Mouse (Mus musculus) left cerebral cortex, adult 18-20 months (tissue): ENCODE data around the gene Dgkq. TPM values are rescaled to one million over a fixed set of nuclear protein-coding genes. Genes with fewer than 3 reads are reported as not detected.
"Not testable (repeated sequence)": the region's sequence is repeated elsewhere in the genome, so short reads cannot be mapped to it uniquely, and the experiment has no call there.

Source experiments
- DNase-seq, 2 experiments: peaks; one replicate each; pipeline ENCODE4 v3.0.0; 2021 to 2022; ENCODE audit warnings: low spot score in 2 of 2, mixed read lengths in 1 of 2
- total RNA-seq, 2 experiments: library from RNA; stranded (reverse); gene quantifications; 2 replicates each; pipeline ENCODE4 v1.2.3; 2021

Gene Dgkq
- total RNA-seq, 2 experiments from 2014 or later, result 45.7 to 60.3 TPM

DNA sequence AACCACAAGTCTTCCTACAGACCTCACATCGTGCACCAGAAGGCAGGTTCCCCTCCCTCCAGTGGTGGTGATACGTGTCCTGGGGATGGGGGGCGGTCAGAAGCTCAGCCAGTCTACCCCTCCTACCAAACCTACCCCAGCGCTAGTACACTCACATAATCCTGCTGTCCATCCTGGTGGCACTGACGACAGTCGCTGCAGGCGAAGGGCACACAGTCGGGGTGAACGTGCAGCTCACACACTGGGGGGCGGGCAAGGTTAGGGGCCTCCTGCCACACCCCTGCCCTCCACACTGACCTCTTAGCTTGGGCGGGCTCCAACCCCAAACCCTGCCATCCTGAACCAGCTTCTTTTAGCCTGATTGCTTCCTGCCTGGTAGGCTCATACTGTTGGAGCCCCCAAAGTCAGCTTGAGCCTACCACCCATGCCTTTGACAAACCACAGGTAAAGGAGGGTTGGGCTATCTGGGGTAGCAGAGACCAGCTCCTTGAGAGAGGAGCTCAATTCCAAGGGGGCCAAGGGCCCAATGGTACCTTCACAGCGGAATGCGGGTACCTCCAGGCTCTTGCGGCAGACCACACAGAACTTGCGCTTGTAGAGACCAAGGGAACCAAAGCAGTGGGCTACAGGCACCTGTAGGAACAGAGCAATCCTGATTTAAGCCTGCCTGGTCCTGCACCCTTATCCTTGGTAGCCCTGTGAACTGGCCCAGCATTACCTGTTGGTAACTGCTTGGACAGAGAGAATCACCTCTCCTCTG lies 13.4 kb downstream of the Dgkq start:
- DNase-seq, result peak; percentile 1

DNA sequence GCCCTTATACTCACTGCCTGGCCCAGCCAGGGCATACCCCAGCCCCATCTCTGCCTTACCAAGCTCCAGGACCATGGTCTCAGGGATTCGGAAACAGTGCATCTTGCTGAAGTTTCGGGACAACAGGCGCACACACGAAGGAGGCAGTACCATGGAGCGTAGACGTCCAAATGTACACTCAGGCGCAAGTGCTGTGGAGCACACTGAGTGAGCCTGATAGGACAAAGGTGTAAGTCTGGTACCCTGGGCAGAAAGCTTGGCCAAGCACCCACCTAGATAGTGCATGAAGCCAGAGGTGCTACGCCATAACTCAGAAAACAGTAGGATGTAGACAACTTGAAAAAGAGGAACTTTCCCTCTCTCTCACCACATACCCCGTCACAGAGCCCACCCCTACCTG lies 14.1 kb downstream of the Dgkq start:
- DNase-seq, result no peak

DNA sequence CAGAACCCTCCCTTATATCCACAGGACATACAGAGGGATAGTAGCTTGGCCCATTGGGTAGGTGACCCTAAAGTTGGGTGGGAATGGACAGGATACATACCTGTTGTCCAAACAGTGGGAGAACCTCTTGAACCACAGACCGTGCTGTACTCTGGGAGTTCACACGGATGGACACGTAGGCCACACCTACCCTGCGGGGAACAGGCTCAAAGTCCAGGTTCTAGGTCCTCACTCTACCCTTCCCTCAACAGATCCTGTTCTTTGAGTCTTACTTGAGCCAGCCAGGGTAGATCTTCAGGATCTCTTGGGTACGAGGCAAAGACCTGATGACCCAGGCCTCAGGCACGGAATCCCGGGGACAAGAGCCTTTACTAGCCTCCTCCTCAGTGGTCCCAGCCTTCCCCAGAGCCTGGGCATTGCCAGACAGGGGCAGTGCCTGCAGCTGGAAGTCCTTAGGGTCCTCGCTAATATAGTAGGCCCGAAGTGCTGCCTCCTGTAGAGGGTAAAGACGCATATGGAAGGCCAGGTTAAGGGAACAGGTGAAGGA lies 15.0 kb downstream of the Dgkq start:
- peak in 1 of 2 experiments; percentile 1 for DNase-seq

- peak in 1 of 2 experiments; percentile 1 for DNase-seq
Observed at GRCm38 (mm10) chr5:108653341-108653740, 16.1 kb downstream of the Dgkq start.

DNA sequence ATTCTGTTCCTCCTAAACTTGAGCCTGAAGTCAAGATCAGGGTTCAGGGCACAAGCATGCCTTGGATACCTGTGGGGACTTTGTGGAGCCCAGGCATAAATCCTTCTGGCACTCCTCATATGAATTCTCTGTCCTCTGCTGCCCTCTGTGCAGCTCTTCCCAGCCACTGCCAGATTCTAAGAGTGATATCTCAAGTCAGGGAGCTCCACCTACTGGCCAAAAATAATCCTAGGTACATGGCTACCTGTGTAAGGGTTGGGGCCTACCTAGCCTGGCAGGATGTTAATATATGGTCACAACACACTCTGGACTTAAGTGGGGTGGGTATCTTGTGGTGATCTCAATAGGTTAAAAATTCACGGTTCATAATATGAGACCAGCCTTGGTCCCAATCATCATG lies 17.6 kb downstream of the Dgkq start:
- peak; percentile 47 to 61 for DNase-seq

GRCm38 (mm10) chr5:108651136-108651720 lies 18.2 kb downstream of the Dgkq start:
- no peak for DNase-seq

DNA sequence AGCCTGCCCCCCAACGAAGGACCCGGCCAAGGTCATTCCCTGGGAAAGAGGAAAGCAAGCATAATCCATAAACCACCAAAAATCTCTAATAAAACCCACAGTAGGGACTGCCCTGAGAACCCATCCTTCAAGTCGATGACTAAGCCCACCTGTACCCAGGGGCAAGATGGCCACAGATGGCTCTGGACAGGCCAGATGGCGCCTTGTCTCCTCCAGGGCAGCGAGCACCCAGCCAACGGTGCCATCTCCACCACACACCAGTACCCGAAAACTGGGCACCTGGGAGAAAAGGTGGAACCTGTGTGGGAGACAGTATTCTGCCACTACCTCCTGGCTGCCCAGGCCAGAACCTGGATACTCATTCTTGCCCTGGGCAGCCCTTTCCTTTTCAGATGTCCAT lies 19.1 kb downstream of the Dgkq start:
- no peak for DNase-seq

GRCm38 (mm10) chr5:108648937-108649576 lies 20.4 kb downstream of the Dgkq start:
- DNase-seq, result no peak

- no peak for DNase-seq
Observed at GRCm38 (mm10) chr5:108647820-108648465, 21.5 kb downstream of the Dgkq start.

- DNase-seq, result no peak
Observed at GRCm38 (mm10) chr5:108647311-108647710, 22.2 kb downstream of the Dgkq start.

- DNase-seq, result no peak
Observed at GRCm38 (mm10) chr5:108646343-108646660, 23.2 kb downstream of the Dgkq start.

DNA sequence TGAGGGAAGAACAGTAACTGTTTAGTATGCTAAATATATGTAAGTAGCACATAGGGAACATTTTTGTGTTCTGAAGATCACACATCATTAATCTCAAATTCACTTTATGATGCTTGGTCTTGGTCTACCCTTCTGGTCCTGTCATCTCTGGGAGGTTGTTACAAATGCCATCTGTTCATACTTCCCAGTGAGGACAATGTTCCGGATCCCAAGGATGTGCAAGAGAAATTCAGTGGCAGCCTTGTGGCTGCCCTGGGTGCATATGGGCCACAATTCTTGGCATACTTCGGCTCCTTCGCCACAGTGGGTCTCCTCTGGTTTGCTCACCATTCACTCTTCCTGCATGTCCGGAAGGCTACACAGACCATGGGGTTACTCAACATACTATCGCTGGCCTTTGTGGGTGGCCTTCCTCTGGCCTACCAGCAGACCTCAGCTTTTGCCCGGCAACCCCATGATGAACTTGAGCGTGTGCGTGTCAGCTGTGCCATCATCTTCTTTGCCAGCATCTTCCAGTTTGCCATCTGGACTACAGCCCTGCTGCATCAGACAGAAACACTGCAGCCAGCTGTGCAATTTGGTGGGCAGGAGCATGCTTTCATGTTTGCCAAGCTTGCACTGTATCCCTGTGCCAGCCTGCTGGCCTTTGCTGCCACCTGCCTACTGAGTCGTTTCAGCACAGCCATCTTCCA lies 23.7 kb downstream of the Dgkq start:
- no peak for DNase-seq

DNA sequence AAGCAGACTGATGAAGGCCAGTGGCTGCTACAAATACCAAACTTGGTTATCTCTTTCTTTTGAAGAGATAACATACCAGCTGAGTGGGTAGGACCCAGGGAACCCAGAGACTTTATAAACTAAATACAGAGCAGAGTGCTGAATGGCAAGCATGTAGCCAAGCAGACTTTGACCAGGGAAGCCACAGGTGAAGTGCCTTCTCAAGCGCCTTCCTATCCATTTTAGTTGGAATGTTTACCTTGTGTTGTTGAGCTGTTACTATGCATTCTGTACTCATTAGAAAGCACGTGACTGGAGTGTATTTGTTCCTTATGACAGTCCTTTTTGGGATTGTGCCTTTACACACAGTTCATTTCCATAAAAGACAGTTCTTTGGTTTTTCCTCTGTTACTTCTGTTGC lies 25.8 kb downstream of the Dgkq start:
- DNase-seq, result no peak

- no peak for DNase-seq
Observed at GRCm38 (mm10) chr5:108636172-108636571, 33.3 kb downstream of the Dgkq start.

DNA sequence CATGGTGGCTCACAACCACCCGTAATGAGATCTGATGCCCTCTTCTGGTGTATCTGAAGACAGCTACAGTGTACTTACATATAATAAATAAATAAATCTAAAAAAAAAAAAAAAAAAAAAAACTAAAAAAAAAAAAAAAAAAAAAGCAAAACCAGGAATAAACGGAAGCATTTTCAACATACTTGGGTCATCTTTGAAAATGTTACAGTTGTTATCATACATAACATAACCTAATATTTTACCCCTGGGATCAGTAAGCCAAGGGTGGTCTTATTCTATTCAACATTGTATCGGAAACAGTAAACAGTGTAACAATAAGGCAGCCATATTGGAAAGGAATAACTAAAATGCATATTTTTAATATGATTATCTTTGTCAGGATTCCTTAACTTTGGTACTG lies 35.4 kb downstream of the Dgkq start:
- not testable (repeated sequence) for DNase-seq

DNA sequence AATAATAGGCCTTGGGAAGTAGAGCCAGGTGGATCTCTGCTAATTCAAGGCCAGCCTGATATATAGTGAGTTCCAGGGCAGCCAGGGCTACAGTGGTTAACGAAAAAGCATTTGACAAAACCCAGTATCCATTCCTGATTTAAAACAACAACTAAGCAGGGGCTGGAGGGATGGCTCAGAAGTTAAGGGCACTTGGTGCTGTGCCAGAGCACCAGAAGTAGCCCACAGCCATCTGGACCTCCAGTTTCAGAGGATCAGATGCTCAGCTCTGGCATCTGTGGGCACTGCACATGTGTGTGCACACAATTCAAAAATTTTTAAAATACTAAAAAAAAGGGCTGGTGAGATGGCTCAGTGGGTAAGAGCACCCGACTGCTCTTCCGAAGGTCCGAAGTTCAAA lies 35.8 kb downstream of the Dgkq start:
- DNase-seq, result no peak

DNA sequence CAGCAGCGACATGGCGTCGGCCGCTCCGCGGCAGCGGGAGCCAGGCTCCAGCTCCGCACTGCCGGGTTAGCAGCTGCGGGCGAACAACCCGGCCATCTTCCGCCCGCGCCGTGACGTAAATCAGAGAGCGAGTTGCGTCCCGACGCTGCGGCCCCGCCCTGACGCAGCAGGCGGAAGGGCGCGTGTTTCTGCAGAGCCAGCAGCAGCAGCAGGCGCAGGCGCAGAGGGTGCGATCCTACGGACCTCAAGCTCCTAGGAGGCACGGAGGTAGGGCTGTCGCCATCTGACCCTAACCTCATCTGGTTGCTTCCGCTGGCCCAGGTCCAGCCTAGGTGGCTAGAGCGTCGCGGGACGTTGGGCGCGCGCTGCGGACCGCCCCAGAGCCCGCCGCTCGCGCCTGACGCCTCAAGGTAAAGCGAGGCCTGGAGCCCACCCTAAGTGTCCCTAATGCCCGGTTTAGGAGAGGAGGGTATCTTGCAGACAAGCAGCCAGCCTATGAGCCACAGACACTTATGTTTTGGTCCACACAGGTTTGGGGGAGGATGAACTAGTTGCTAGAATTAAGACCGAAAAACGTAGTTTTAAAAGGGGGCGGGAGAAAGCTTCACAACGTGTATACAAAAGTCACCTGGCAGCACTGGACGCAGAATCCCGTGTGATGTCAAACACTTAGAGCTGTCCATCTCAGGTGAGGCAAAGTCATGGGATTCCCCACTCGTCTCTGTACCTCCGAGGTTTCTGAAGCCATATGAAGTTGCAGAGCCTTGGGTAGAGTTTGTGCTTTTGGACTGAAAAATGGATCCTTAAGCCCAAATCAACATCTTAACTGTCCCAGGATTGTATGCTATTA lies 39.6 kb downstream of the Dgkq start, which contains the start of the genes Gak and Tmem175:
Gene Gak, minus strand, starts transcription at position 122 of the 850 bp plus-strand sequence.
Gene Tmem175, plus strand, starts transcription at position 137 of the 850 bp plus-strand sequence.
- peak; percentile 92 to 96 for DNase-seq

DNA sequence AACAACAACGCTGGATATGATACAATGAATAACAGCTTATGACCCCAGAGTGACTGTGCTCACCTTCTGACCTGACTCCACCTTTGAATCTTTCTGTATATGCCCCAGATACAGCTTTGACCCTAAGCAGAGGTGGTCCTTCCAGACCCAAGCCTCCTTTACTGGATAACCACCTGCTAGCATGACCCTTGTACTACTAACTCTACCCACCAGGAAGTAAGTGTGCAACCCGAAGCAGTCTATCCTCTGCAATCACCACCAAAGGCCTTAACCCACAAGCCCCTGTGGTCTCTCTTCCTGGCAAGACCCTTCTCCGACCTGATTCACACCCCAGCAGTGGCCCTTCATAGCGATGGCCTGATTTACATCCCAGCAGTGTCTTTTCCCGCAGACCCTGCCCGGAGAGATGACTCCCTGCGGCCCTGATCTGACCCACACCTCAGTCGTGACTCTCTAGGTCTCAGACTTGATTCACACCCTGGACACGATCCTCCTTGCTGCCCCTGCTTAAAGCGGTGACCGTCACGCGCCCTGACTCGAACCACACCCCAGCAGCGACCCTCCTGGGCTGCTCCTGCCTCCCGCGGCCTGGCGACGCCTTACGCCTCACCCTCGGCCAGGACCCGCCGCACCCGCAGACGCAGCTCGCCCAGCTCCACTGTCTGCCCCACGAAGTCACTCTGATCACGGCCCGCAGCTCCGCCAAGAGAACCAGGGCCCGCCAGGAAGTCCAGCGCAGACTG lies 40.4 kb downstream of the Dgkq start:
- DNase-seq, result no peak

DNA sequence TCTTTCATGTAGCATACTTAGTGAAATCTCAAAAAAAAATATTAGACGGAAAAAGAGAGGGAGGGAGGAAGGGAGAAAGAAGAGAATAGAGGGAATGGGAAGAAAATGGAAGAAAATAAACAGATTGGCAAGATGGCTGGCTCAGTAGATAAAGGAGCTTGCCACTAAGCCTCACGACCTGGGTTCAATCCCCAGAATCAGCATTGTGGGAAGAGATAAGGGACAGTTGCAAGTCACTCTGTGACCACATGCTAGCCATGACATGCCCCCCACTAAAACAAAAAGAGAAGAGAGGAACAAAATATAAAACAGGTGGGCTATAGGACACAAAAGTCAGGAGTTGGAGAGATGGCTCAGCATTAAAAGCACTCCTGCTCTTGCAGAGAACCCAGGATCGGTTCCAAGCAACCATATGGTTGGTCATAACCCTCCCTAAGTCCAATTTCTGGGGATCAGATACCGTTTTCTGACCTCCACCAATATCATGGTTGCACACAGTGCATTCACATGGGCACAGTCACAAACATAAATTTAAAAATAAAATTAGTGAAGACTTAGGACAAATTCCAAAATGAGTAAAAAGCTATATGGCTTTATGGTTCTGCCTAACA lies 43.3 kb downstream of the Dgkq start:
- DNase-seq, result no peak
